Mouse (Mus musculus): Measurements from ENCODE around the gene Cog7.

Cog7 gene

GRCm38 (mm10) chr7:121954891-121955669, 26.4 kb downstream of the Cog7 start:
- no peak for DNase-seq (ENCODE audit: low spot score)

GRCm38 (mm10) chr7:121947513-121947912, 34.0 kb downstream of the Cog7 start:
- DNase-seq (ENCODE audit: low spot score): no peak

- DNase-seq (ENCODE audit: low spot score): no peak
Observed at GRCm38 (mm10) chr7:121946196-121946595, 35.3 kb downstream of the Cog7 start.

GRCm38 (mm10) chr7:121942371-121942770, 39.1 kb downstream of the Cog7 start:
- DNase-seq (ENCODE audit: low spot score): no peak

- no peak for DNase-seq (ENCODE audit: low spot score)
Observed at GRCm38 (mm10) chr7:121941640-121942039, 39.9 kb downstream of the Cog7 start.

GRCm38 (mm10) chr7:121941016-121941415, 40.5 kb downstream of the Cog7 start:
- no peak for DNase-seq (ENCODE audit: low spot score)

GRCm38 (mm10) chr7:121939729-121940128, 41.8 kb downstream of the Cog7 start:
- peak; percentile 75 for DNase-seq (ENCODE audit: low spot score)

GRCm38 (mm10) chr7:121939244-121939643, 42.3 kb downstream of the Cog7 start:
- DNase-seq (ENCODE audit: low spot score): no peak

GRCm38 (mm10) chr7:121938124-121938891, 43.2 kb downstream of the Cog7 start:
- peak; percentile 21 for DNase-seq (ENCODE audit: low spot score)

GRCm38 (mm10) chr7:121936861-121937630, 44.5 kb downstream of the Cog7 start:
- no peak for DNase-seq (ENCODE audit: low spot score)

- DNase-seq (ENCODE audit: low spot score): no peak
Observed at GRCm38 (mm10) chr7:121935906-121936794, 45.4 kb downstream of the Cog7 start.

- no peak for DNase-seq (ENCODE audit: low spot score)
Observed at GRCm38 (mm10) chr7:121934346-121934745, 47.2 kb downstream of the Cog7 start.

GRCm38 (mm10) chr7:121933675-121934074, 47.8 kb downstream of the Cog7 start:
- no peak for DNase-seq (ENCODE audit: low spot score)

GRCm38 (mm10) chr7:121931246-121931645, 50.3 kb downstream of the Cog7 start:
- peak; percentile 27 for DNase-seq (ENCODE audit: low spot score)

- no peak for DNase-seq (ENCODE audit: low spot score)
Observed at GRCm38 (mm10) chr7:121927882-121928281, 53.6 kb downstream of the Cog7 start.

- no peak for DNase-seq (ENCODE audit: low spot score)
Observed at GRCm38 (mm10) chr7:121924361-121924760, 57.1 kb downstream of the Cog7 start.

- no peak for DNase-seq (ENCODE audit: low spot score)
Observed at GRCm38 (mm10) chr7:121913944-121914343, 67.6 kb downstream of the Cog7 start.

- DNase-seq (ENCODE audit: low spot score): no peak
Observed at GRCm38 (mm10) chr7:121912250-121912649, 69.3 kb downstream of the Cog7 start.

- no peak for DNase-seq (ENCODE audit: low spot score)
Observed at GRCm38 (mm10) chr7:121906879-121907278, 74.6 kb downstream of the Cog7 start.

GRCm38 (mm10) chr7:121902757-121903411, 78.6 kb downstream of the Cog7 start:
- DNase-seq (ENCODE audit: low spot score): no peak

- peak; percentile 40 for DNase-seq (ENCODE audit: low spot score)
Observed at GRCm38 (mm10) chr7:121899940-121900339, 81.6 kb downstream of the Cog7 start.
